Mouse (Mus musculus): ENCODE measurements at regions not wholly inside any gene's neighbourhood (a gene's known extent, or its start where the extent isn't known, plus 50 kb on each side); places are given as distances from the start of the nearest gene placed in this dataset.

- Histone ChIP-seq H3K4me1 (replicated peaks) (no peaks in the 10 kb centered on the region), H3K4me2 (no peak overlapping the region), H3K4me3 (no peak overlapping the region), H3K27ac (replicated peaks) (no peak overlapping the region), H3K9ac (no peak overlapping the region), H3K27me3 (no peaks in the 10 kb centered on the region), H3K36me3 (no peaks in the 10 kb centered on the region), H3K9me3 (no peaks in the 10 kb centered on the region)
- WGBS = 79% methylated on average over 5 of the region's 5 CpGs
- no peak for ATAC-seq (ENCODE audit: low read depth)
These were observed 371.0 kb downstream of the Lpin1 start for GRCm38 (mm10) chr12:16239792-16240191.

DNA sequence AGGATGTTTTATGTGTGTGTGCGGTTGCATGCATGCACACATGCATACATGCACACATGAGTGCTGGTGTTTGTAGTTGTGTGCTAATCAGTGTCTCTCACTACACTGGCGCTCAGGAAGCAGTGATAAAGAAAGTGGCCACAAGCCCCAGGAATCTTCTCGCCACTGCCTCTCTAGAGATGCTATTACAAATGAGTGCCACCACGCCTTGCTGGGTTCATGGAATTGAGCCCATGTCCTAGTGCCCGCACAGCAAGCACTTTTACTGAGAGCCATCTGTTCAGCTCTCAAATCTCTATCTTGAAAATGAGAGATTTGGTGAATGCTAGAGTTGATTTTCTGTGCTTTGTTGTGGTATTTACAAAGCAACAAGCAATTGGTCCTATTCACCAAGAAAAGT, 373.3 kb downstream of the Lpin1 start:
- WGBS = 87% methylated on average over 5 of the region's 5 CpGs
- ATAC-seq (ENCODE audit: low read depth) = no peak

DNA sequence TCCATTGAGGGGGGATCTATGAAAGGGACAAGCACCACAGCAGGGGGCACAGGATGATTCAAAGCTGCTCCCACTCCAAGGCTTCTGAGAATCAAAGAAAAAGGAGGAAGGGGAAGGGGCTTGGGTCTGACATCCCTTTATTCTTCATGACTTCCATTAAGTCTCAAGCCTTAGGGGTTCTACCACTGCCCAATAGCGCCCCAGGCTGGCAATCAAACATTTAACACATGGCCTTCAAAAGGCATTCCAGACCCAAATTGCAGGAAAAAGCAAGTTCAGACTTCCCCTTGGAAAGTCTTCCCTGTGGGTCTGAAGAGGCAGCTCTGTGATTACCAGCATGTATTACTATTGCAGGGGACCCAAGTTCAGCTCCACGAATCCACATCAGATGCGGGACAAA, 377.2 kb downstream of the Lpin1 start:
- Histone ChIP-seq H3K4me2 (no peak overlapping the region), H3K9me3 (no peaks in the 10 kb centered on the region), H3K36me3 (no peaks in the 10 kb centered on the region), H3K27me3 (no peaks in the 10 kb centered on the region), H3K27ac (replicated peaks) (no peak overlapping the region), H3K4me3 (no peak overlapping the region), H3K4me1 (replicated peaks) (no peaks in the 10 kb centered on the region), H3K9ac (no peak overlapping the region)
- no peak for ATAC-seq (ENCODE audit: low read depth)
- 73% methylated on average over 3 of the region's 3 CpGs for WGBS

More for the DNA sequence above, 373.3 kb downstream of the Lpin1 start:
- H3K27ac ChIP-seq (replicated peaks) = no peak overlapping the region
- H3K36me3 ChIP-seq = no peaks in the 10 kb centered on the region
- H3K9me3 ChIP-seq = no peaks in the 10 kb centered on the region
- no peak overlapping the region for H3K9ac ChIP-seq
- no peaks in the 10 kb centered on the region for H3K27me3 ChIP-seq
- H3K4me1 ChIP-seq (replicated peaks) = no peaks in the 10 kb centered on the region
- H3K4me2 ChIP-seq = no peak overlapping the region
- no peak overlapping the region for H3K4me3 ChIP-seq

DNA sequence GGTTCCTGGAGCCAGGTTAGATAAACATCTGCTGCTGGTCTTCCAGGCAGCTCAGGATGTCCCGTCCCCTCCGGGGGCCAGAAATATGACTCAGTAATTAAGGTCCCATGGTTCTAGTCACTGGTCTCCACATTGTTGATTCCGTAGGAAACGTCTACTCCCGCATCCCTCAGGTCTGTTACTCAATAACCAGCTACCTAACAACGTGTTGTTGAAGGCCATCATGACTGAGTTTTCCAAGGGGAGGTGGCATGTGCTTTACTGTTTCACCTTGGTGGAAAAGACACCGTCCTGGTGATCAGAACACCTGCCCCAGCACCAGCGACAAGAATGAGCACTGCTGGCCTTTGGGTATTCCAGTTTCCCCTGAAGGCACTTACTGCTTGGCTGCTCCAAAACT, 377.9 kb downstream of the Lpin1 start:
- no peak overlapping the region for H3K27ac ChIP-seq (replicated peaks)
- no peak overlapping the region for H3K9ac ChIP-seq
- no peaks in the 10 kb centered on the region for H3K36me3 ChIP-seq
- no peak for ATAC-seq (ENCODE audit: low read depth)
- WGBS = 88% methylated on average over 8 of the region's 8 CpGs
- H3K4me2 ChIP-seq = no peak overlapping the region
- H3K27me3 ChIP-seq = no peaks in the 10 kb centered on the region
- no peak overlapping the region for H3K4me3 ChIP-seq
- no peaks in the 10 kb centered on the region for H3K9me3 ChIP-seq
- H3K4me1 ChIP-seq (replicated peaks) = no peaks in the 10 kb centered on the region

- no peak for ATAC-seq (ENCODE audit: low read depth)
- H3K27ac ChIP-seq (replicated peaks) = no peak overlapping the region
- no peaks in the 10 kb centered on the region for H3K36me3 ChIP-seq
- no peak overlapping the region for H3K4me3 ChIP-seq
- H3K4me1 ChIP-seq (replicated peaks) = no peaks in the 10 kb centered on the region
- no peaks in the 10 kb centered on the region for H3K27me3 ChIP-seq
- H3K4me2 ChIP-seq = no peak overlapping the region
- no peaks in the 10 kb centered on the region for H3K9me3 ChIP-seq
- H3K9ac ChIP-seq = no peak overlapping the region
- 65% methylated on average over 2 of the region's 2 CpGs for WGBS
These were observed 378.7 kb downstream of the Lpin1 start for GRCm38 (mm10) chr12:16232051-16232450.

GRCm38 (mm10) chr12:16231093-16231492, 379.7 kb downstream of the Lpin1 start:
- Histone ChIP-seq H3K27me3 (no peaks in the 10 kb centered on the region), H3K9ac (no peak overlapping the region), H3K4me2 (no peak overlapping the region), H3K36me3 (no peaks in the 10 kb centered on the region), H3K27ac (replicated peaks) (no peak overlapping the region), H3K9me3 (no peaks in the 10 kb centered on the region), H3K4me3 (no peak overlapping the region), H3K4me1 (replicated peaks) (no peaks in the 10 kb centered on the region; the same call in 1 of the 2 replicates)
- ATAC-seq (ENCODE audit: low read depth) = no peak
- 95% methylated on average over 2 of the region's 2 CpGs for WGBS

DNA sequence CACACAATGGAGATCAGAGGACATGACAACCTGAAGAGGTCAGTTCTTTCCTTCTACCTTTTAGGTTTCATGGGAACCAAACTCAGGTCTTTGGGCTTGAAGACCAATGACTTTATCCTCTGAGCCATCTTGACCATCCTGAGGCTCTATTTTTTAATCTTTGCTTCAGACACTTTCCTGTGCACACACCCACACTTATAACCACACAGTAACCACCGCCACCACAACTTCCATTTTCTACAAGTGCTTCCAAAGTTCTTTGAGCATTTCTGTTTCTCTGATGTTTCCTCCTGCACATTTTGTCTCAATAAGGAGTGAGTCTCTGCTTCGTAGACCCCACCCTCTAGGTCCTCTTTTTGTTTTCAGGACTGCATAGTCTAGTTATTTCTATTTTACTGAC, 385.3 kb downstream of the Lpin1 start:
- no peak overlapping the region for H3K4me3 ChIP-seq
- no peak overlapping the region for H3K9ac ChIP-seq
- no peak overlapping the region for H3K4me2 ChIP-seq
- 88% methylated on average over 2 of the region's 2 CpGs for WGBS
- no peak for ATAC-seq (ENCODE audit: low read depth)
- no peaks in the 10 kb centered on the region for H3K27me3 ChIP-seq
- H3K27ac ChIP-seq (replicated peaks) = no peak overlapping the region
- no peaks in the 10 kb centered on the region for H3K9me3 ChIP-seq
- no peaks in the 10 kb centered on the region for H3K36me3 ChIP-seq
- H3K4me1 ChIP-seq (replicated peaks) = no peaks in the 10 kb centered on the region; the same call in 1 of the 2 replicates

- Histone ChIP-seq H3K27me3 (no peaks in the 10 kb centered on the region), H3K9me3 (no peaks in the 10 kb centered on the region), H3K9ac (no peak overlapping the region), H3K27ac (replicated peaks) (no peak overlapping the region), H3K4me1 (replicated peaks) (no peaks in the 10 kb centered on the region; the same call in 1 of the 2 replicates), H3K4me3 (no peak overlapping the region), H3K4me2 (no peak overlapping the region), H3K36me3 (no peaks in the 10 kb centered on the region)
- ATAC-seq (ENCODE audit: low read depth) = no peak
- WGBS = 74% methylated on average over 9 of the region's 9 CpGs
These were observed 387.8 kb downstream of the Lpin1 start for GRCm38 (mm10) chr12:16222836-16223450.

- H3K27ac ChIP-seq (replicated peaks) = no peak overlapping the region
- no peaks in the 10 kb centered on the region for H3K36me3 ChIP-seq
- no peak overlapping the region for H3K9ac ChIP-seq
- no peaks in the 10 kb centered on the region for H3K9me3 ChIP-seq
- H3K4me3 ChIP-seq = no peak overlapping the region
- H3K4me2 ChIP-seq = no peak overlapping the region
- ATAC-seq (ENCODE audit: low read depth) = no peak
- no peaks in the 10 kb centered on the region; the same call in 1 of the 2 replicates for H3K4me1 ChIP-seq (replicated peaks)
- no peaks in the 10 kb centered on the region for H3K27me3 ChIP-seq
These were observed 388.6 kb downstream of the Lpin1 start for GRCm38 (mm10) chr12:16222205-16222604.

- no peak overlapping the region for H3K27ac ChIP-seq (replicated peaks)
- H3K9me3 ChIP-seq = no peaks in the 10 kb centered on the region
- no peaks in the 10 kb centered on the region; the same call in 1 of the 2 replicates for H3K4me1 ChIP-seq (replicated peaks)
- no peak overlapping the region for H3K9ac ChIP-seq
- 88% methylated on average over 1 of the region's 1 CpGs for WGBS
- no peaks in the 10 kb centered on the region for H3K27me3 ChIP-seq
- no peak for ATAC-seq (ENCODE audit: low read depth)
- H3K4me3 ChIP-seq = no peak overlapping the region
- no peaks in the 10 kb centered on the region for H3K36me3 ChIP-seq
- no peak overlapping the region for H3K4me2 ChIP-seq
These were observed 389.6 kb downstream of the Lpin1 start for GRCm38 (mm10) chr12:16221142-16221541.

DNA sequence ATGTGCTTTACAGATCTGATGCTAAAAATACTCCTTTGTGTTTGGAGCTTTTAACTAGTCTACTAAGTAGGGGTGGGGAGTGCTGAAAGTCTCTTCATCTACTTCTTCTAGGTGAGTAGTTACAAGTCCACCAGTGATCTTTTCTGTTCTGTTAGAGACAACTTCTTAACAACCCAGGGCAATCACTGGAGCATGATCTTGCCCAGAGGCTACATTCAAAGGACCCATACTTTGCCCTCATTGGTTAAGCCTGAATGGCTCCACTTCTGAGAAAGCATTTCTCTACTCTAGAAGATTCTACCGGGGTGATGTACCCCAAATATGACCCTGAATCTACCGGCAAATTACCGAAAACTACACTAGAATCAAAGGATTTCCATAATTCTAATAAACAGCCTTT, 390.2 kb downstream of the Lpin1 start:
- Histone ChIP-seq H3K4me2 (no peak overlapping the region), H3K9ac (no peak overlapping the region), H3K4me1 (replicated peaks) (no peaks in the 10 kb centered on the region), H3K36me3 (no peaks in the 10 kb centered on the region), H3K9me3 (no peaks in the 10 kb centered on the region), H3K27ac (replicated peaks) (no peak overlapping the region), H3K27me3 (no peaks in the 10 kb centered on the region), H3K4me3 (no peak overlapping the region)
- no peak for ATAC-seq (ENCODE audit: low read depth)
- WGBS = 91% methylated on average over 3 of the region's 3 CpGs

DNA sequence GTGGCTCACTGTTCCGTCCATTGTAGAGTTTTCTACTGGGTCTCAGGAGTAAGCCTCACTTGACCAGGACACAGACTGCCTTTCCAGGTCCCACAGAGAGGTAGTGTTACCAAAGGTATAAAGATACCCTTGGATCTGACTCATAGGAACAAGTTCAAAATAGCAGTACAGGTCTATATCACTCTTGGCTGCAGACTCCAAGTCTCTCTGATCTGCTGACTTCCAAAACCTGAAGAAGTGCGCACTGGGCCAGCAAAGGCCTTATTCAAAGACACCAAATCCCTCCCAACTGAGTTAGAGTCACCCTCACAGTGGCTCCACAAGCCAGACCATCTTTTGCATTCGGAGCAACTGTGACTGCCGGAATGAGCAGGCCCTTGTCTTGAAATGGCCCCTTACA, 391.9 kb downstream of the Lpin1 start:
- no peak for ATAC-seq (ENCODE audit: low read depth)
- no peak overlapping the region for H3K27ac ChIP-seq (replicated peaks)
- WGBS = 88% methylated on average over 4 of the region's 4 CpGs
- H3K9ac ChIP-seq = no peak overlapping the region
- H3K36me3 ChIP-seq = no peaks in the 10 kb centered on the region
- no peaks in the 10 kb centered on the region for H3K4me1 ChIP-seq (replicated peaks)
- no peaks in the 10 kb centered on the region for H3K27me3 ChIP-seq
- no peak overlapping the region for H3K4me2 ChIP-seq
- H3K4me3 ChIP-seq = no peak overlapping the region
- H3K9me3 ChIP-seq = no peaks in the 10 kb centered on the region

DNA sequence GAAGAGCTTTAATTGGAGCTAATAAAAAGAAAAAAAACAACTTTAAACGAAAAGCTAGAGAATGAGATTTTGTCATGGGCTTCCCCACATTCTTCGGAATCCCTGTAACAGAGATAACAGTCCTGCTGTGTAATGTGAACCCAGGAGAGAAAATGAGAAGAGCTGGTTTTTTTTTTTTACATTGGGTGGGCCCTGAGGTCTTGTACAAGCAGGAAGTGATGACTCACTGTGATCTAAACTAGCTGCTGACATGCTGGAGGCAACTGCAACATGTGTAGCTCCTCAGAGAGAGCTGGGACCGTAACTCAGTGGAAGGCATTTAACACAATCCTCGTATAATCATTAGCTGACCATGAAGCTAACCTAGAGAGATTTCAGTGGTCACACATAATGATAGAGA, 393.8 kb upstream of the Trib2 start:
- ATAC-seq (ENCODE audit: low read depth) = no peak
- 67% methylated on average over 4 of the region's 4 CpGs for WGBS

More for the DNA sequence above, 393.8 kb upstream of the Trib2 start:
- H3K36me3 ChIP-seq = no peaks in the 10 kb centered on the region
- no peaks in the 10 kb centered on the region for H3K9me3 ChIP-seq
- no peak overlapping the region for H3K4me3 ChIP-seq
- no peak overlapping the region for H3K9ac ChIP-seq
- H3K27ac ChIP-seq (replicated peaks) = no peak overlapping the region
- no peaks in the 10 kb centered on the region for H3K4me1 ChIP-seq (replicated peaks)
- H3K4me2 ChIP-seq = no peak overlapping the region
- H3K27me3 ChIP-seq = no peaks in the 10 kb centered on the region
